Mouse (Mus musculus) forebrain, embryonic 15.5 days (tissue): ENCODE data around the gene Gm4707. TPM values are rescaled to one million over a fixed set of nuclear protein-coding genes. Genes with fewer than 3 reads are reported as not detected.
A peak's percentile ranks its signal among the peaks of the same experiment; 100 is the strongest.
"Not testable (repeated sequence)": the region's sequence is repeated elsewhere in the genome, so short reads cannot be mapped to it uniquely, and the experiment has no call there.

Experiments
- ATAC-seq: fragments of 200-750 bp; cut with Nextera tagmentation; replicated peaks from 2 replicates; pipeline ENCODE4 v1.8.0; 2017; ENCODE audit warnings: mild to moderate bottlenecking, moderate TSS enrichment, moderate library complexity
- H3K27ac ChIP-seq: fragments of 300-500 bp; sonication (generic); replicated peaks from 2 replicates; pipeline ENCODE4 v1.5.1; 2015; ENCODE audit warnings: mild to moderate bottlenecking, inconsistent platforms
- H3K27me3 ChIP-seq: fragments of 300-500 bp; sonication (generic); 2 replicates; pipeline ENCODE4 v1.6.1; 2015; ENCODE audit warnings: inconsistent platforms
- H3K36me3 ChIP-seq: fragments of 300-500 bp; sonication (generic); 2 replicates; pipeline ENCODE4 v1.6.1; 2015; ENCODE audit warnings: mild to moderate bottlenecking, inconsistent platforms
- H3K4me1 ChIP-seq: fragments of 300-500 bp; sonication (generic); 2 replicates; pipeline ENCODE4 v1.6.1; 2015; ENCODE audit warnings: inconsistent platforms
- H3K4me2 ChIP-seq: fragments of 300-500 bp; sonication (generic); replicated peaks from 2 replicates; pipeline ENCODE4 v1.6.1; 2015; ENCODE audit warnings: mild to moderate bottlenecking, inconsistent platforms
- H3K4me3 ChIP-seq: fragments of 300-500 bp; sonication (generic); 2 replicates; pipeline ENCODE4 v1.5.1; 2015; ENCODE audit warnings: mild to moderate bottlenecking, inconsistent platforms
- H3K9ac ChIP-seq: fragments of 300-500 bp; sonication (generic); replicated peaks from 2 replicates; pipeline ENCODE4 v1.6.1; 2015; ENCODE audit warnings: mild to moderate bottlenecking, inconsistent platforms
- H3K9me3 ChIP-seq: fragments of 300-500 bp; sonication (generic); 2 replicates; pipeline ENCODE4 v1.6.1; 2016; ENCODE audit warnings: inconsistent platforms
- WGBS: fragments of 180-500 bp; shearing (Covaris S2); methylation state at CpG from one replicate; pipeline ENCODE4 v1.1.7; 2015; ENCODE audit warnings: mixed read lengths; 5-methylcytosine and 5-hydroxymethylcytosine counted together
- polyA plus RNA-seq: library from polyadenylated mRNA; unstranded; fragments of >200 nt; fragmentation: Nextera tagmentation; extraction: Ambion mirVana; gene quantifications from 2 replicates; pipeline ENCODE4 v1.2.1, GENCODE M21; 2015

Gm4707 gene
- polyA plus RNA-seq, 1 experiment from 2014 or later = 3.4 TPM

DNA sequence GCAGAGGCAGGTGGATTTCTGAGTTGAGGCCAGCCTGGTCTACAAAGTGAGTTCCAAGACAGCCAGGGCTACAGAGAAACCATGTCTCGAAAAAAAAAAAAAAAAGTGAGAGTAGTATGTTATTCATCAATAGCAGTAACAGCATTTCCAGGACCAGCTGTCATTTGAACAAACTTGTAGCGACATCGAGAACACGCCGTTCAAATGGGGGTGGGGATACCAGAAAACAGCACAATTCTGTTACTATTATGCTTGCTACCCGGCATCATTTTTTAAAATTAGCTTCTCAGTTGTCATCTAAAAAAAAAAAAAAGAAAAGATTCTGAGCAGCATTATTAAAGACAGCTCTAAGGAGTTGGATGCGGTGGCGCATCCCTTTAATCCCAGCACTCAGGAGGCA is 17.8 kb upstream of the Gm4707 start:
- Histone ChIP-seq H3K9ac (no peak overlapping the region), H3K9me3 (no peaks in the 10 kb centered on the region), H3K4me3 (no peak overlapping the region), H3K4me1 (peaks cover 21% of the 10 kb centered on the region), H3K4me2 (no peak overlapping the region), H3K36me3 (no peaks in the 10 kb centered on the region), H3K27me3 (no peaks in the 10 kb centered on the region), H3K27ac (no peak overlapping the region)
- no peak for ATAC-seq
- WGBS = 94% methylated on average over 8 of the region's 8 CpGs

DNA sequence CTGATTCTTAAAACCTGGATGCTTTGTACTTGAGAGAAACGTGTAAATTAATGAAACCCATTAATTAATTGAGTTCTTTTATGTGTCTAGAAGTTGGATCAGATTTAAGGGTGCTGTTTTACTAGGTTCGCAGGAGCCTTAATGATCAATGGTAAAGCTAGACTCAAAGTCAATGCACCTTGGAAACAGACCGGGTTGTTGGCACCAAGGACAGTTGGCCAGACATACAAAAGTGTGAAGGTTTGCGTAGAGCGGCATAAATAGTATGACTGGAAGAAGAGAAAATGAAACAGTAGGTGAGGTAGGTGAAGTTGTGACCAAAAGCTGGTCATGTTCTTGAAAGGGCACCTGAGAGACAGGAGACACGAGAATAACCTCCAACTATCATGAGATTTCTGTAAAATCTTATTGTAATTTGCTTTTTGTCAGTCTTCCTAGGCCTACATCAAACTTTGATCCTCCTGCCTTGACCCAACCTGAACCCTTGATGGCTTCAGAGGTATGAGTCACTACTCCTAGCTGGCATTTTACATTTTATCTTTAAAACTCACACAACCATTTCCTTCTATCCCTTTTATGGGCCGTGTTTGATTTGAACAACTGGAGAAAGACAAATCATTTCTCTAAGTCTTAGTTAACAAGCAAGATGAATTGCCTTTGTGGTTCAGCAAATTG is 16.8 kb upstream of the Gm4707 start:
- no peak overlapping the region for H3K27ac ChIP-seq
- peak overlapping the region; percentile 85 for H3K9ac ChIP-seq
- H3K9me3 ChIP-seq = no peaks in the 10 kb centered on the region
- H3K4me1 ChIP-seq = peaks cover 26% of the 10 kb centered on the region
- ATAC-seq = no peak
- H3K36me3 ChIP-seq = no peaks in the 10 kb centered on the region
- no peaks in the 10 kb centered on the region for H3K27me3 ChIP-seq
- peak overlapping the region; percentile 98 for H3K4me3 ChIP-seq
- H3K4me2 ChIP-seq = peak overlapping the region; percentile 78
- WGBS = 67% methylated on average over 7 of the region's 7 CpGs

DNA sequence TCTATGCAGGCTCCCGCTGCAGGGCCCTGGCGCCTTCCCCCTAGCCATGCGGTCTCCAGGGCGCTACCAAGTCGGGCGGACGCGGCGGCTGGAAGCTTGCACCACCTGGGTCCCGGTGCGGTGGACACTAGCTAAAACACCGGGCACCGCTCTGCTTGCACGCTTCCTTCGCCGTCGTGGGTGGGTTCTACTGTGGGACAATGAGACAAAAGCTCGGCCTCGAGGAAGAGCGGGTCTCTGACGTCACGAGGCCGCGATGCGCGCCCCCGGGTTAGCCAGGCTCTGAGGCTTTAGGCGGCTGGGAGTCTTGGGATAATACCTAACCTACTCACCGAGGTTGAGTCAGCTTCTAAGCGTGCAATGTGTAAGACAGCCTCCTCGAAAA is 16.0 kb upstream of the Gm4707 start:
- peak overlapping the region; percentile 85 for H3K9ac ChIP-seq
- H3K27ac ChIP-seq = peak overlapping the region; percentile 98
- no peaks in the 10 kb centered on the region for H3K27me3 ChIP-seq
- H3K4me3 ChIP-seq = peak overlapping the region; percentile 98
- under 1% methylated on average over 31 of the region's 31 CpGs for WGBS
- no peaks in the 10 kb centered on the region for H3K36me3 ChIP-seq
- no peaks in the 10 kb centered on the region for H3K9me3 ChIP-seq
- peak; percentile 80 for ATAC-seq
- H3K4me1 ChIP-seq = peaks cover 28% of the 10 kb centered on the region
- peak overlapping the region; percentile 78 for H3K4me2 ChIP-seq

DNA sequence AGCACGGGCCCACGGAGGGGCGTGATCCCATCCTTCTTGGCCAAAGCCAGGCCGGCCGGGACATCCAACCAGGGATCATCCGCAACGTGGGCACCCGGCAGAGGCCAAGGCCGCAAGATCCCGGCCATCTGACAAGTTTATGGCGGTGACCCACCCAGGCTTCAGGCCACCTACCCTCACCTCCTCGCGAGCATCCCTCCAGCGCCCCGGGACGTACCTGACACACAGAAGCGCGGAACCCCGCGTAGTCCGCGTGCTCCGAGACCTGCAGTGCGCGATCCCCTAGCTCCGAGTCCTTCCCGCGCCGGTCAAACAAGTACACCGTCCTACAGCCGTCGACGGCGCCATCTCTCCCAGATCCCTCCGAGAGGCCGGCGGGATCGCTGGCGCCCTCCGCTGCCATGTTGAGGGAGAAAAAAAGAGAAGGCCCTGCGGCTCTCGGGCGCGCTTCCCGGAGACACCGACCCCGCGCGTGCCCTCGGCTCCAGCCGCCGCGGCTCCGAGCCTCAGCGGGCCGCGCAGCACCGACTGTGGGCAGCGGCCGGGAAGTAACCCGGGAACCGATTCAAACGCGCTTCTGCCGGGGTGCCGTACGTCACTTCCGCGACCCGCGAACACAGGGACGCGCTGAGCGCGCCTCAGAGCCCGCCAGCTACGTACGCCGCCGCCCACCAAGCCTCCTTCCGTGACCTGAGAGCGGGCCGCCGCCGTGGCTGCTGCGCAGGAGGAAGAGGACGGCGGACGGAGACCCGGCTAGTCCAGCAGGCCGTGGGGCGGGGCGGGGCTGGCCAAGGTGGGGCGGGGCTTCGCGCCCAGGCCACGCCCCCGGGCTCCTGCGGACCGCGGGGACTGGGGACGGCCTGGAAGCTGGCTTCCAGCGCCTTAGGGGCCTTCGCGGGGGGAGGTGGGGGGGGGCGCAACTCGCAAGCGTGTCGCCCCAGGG is 15.3 kb upstream of the Gm4707 start, which contains the start of gene Smchd1:
Gene Smchd1, minus strand, starts transcription at position 582 of the 943 bp plus-strand sequence.
- under 1% methylated on average over 85 of the region's 109 CpGs for WGBS
- Histone ChIP-seq H3K9me3 (no peaks in the 10 kb centered on the region), H3K4me2 (peak within 1 kb of the TSS; percentile 78), H3K4me1 (peaks cover 30% of the 10 kb centered on the region), H3K27me3 (no peaks in the 10 kb centered on the region), H3K36me3 (no peaks in the 10 kb centered on the region), H3K9ac (peak within 1 kb of the TSS; percentile 85), H3K4me3 (peak within 1 kb of the TSS; percentile 98), H3K27ac (peak within 1 kb of the TSS; percentile 98)
- ATAC-seq = peak; percentile 96

DNA sequence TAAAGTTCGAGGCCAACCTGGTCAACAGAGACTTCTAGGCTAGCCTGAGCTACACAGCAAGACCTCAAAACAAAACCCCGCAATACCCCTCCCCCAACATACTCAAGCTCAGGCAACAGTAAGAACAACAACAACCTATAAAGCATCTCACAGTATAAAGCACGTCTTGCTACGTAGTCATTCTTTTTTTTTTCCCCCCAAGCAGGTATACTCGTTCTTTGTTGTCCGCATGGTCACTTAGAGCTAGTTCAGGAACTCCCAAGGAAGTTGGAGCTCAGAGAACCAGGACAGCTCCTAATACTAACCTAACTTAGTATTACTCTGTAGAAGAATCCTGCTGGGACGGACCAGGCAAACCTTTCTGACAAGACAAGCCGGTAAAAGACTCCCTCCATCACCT is 14.4 kb upstream of the Gm4707 start:
- Histone ChIP-seq H3K27me3 (no peaks in the 10 kb centered on the region), H3K4me2 (peak overlapping the region; percentile 78), H3K4me1 (peaks cover 30% of the 10 kb centered on the region), H3K9me3 (no peaks in the 10 kb centered on the region), H3K4me3 (peak overlapping the region; percentile 98), H3K36me3 (no peaks in the 10 kb centered on the region), H3K9ac (peak overlapping the region; percentile 85), H3K27ac (no peak overlapping the region)
- WGBS = 15% methylated on average over 8 of the region's 8 CpGs
- ATAC-seq = no peak

DNA sequence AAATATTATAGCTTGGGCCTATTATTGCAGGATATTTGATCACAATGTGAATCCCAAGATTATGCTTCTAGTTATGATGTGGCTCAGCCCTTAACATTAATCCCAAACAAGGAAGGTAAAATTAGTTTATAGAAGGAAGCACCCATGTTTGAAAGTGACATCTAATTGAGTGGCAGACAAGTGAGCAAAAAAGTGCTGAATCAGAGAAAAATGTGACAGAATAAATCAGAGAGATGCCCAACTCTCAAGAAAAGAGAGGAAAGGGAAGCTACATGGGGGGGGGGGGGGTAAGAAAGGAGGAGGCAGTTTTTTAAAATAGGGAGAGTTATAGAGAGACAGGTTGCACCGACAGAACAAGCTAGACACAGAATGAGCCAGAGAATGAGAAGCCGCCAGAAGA is 11.5 kb upstream of the Gm4707 start:
- WGBS = 52% methylated on average over 2 of the region's 2 CpGs
- peaks cover 27% of the 10 kb centered on the region for H3K4me1 ChIP-seq
- H3K4me2 ChIP-seq = no peak overlapping the region
- no peaks in the 10 kb centered on the region for H3K36me3 ChIP-seq
- H3K27me3 ChIP-seq = no peaks in the 10 kb centered on the region
- H3K9ac ChIP-seq = no peak overlapping the region
- H3K9me3 ChIP-seq = no peaks in the 10 kb centered on the region
- H3K4me3 ChIP-seq = no peak overlapping the region
- ATAC-seq = no peak
- no peak overlapping the region for H3K27ac ChIP-seq

DNA sequence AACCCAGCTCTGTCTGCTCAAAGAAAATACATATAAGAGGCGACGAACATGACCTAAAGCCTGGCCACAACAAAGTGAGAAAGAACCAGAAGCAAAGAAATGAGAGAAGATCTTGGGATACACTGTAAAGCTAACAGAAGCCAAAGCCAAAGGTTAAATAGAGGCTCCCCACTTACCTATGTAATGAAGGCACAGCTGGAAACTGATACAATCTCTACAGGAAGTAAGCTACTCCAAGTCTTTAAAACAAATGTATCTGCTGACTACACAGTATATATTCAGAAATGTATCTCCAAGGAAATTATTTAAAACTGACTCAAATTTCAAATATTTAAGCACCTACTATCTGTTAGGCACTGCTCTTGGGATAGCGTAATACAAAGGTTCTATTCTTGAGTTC is 594 bp upstream of the Gm4707 start:
- Histone ChIP-seq H3K4me1 (no peaks in the 10 kb centered on the region), H3K27me3 (no peaks in the 10 kb centered on the region), H3K9ac (no peak overlapping the region), H3K9me3 (no peaks in the 10 kb centered on the region), H3K4me2 (no peak overlapping the region), H3K27ac (no peak overlapping the region), H3K36me3 (peaks cover 24% of the 10 kb centered on the region), H3K4me3 (no peak overlapping the region)
- 92% methylated on average over 3 of the region's 3 CpGs for WGBS
- ATAC-seq = no peak

DNA sequence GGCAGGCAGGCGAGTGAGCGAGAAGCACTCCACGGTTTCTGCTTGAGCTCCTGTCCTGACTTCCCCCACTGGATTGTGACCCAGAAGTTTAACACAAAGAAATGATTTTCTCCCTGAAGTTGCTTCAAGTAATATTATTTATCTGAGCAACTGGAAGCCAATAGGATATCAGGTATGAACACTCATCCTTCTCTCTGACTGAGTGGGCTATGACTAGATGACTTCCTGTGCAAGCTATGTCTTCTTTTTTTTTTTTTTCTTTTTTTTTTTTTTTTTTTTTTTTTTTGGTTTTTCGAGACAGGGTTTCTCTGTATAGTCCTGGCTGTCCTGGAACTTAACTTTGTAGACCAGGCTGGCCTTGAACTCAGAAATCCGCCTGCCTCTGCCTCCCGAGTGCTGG is 2.4 kb downstream of the Gm4707 start:
- H3K4me2 ChIP-seq, H3K27me3 ChIP-seq, H3K4me1 ChIP-seq, H3K9ac ChIP-seq, H3K9me3 ChIP-seq, H3K4me3 ChIP-seq, ATAC-seq, H3K27ac ChIP-seq: not testable (repeated sequence)
- 94% methylated on average over 6 of the region's 6 CpGs for WGBS
- peaks cover 20% of the 10 kb centered on the region; the same call in 1 of the 2 replicates for H3K36me3 ChIP-seq

DNA sequence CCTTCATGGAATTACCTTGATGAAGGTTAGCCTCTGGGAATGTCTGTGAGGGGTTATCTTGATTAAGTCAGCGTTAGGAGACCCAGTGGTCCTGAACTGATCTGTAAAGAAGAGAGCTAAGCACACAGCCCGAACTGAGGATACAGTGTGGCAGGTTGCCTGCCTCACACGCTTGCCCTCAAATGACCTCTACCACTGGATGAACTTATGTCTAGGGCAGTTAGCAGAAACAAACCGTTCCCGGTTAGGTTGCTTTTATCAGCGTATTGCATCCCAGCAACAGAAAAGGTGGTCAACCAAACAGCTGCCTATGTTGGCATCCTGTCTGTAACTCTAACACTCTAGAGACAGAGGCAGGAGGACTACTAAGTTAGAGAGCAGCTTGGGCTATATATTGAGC is 14.5 kb downstream of the Gm4707 start:
- Histone ChIP-seq H3K4me2 (no peak overlapping the region), H3K9me3 (no peaks in the 10 kb centered on the region), H3K36me3 (peaks cover 26% of the 10 kb centered on the region), H3K9ac (no peak overlapping the region), H3K4me3 (no peak overlapping the region), H3K4me1 (no peaks in the 10 kb centered on the region), H3K27ac (no peak overlapping the region), H3K27me3 (no peaks in the 10 kb centered on the region)
- 94% methylated on average over 6 of the region's 6 CpGs for WGBS
- no peak for ATAC-seq

DNA sequence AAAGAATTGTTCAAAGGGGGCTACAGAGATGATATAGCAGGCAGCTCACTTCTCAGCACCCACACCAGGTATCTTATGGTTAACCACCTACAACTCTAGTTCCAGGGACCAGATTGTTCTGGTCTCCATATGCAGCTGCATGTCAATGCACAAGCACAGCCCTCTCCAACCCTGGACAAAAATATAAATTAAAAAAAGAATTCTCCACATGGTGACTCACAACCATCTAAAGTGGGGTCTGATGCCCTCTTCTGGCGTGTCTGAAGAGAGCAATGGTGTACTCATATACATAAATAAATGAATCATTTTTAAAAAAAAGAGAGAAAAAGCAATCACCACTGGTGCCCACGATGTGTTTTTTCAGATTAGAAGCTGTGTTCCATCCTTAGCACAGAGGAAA is 15.0 kb downstream of the Gm4707 start:
- H3K27me3 ChIP-seq = no peaks in the 10 kb centered on the region
- H3K4me2 ChIP-seq = no peak overlapping the region
- H3K27ac ChIP-seq = no peak overlapping the region
- H3K4me3 ChIP-seq = no peak overlapping the region
- peaks cover 26% of the 10 kb centered on the region for H3K36me3 ChIP-seq
- no peaks in the 10 kb centered on the region for H3K4me1 ChIP-seq
- no peaks in the 10 kb centered on the region for H3K9me3 ChIP-seq
- H3K9ac ChIP-seq = no peak overlapping the region
- 84% methylated on average over 2 of the region's 2 CpGs for WGBS
- no peak for ATAC-seq

DNA sequence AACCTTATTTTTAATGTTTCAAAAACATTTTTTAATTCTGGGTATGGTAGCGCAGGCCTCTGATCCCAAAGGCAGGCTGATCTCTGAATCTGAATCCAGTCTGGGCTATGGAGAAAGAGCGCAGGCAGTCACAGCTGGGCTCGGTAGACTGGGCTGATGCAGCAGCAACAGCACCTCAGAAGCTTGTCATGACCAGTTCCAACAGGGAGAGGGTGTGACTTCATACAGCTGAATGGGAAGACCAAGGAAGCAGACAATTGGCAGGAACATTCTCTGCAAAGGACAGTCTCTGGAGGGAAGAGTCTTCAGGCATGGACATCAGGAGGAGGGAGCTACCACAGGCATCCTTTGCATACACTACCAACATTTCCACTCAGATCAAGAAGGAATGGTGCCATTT is 15.6 kb downstream of the Gm4707 start:
- no peaks in the 10 kb centered on the region for H3K4me1 ChIP-seq
- peaks cover 26% of the 10 kb centered on the region for H3K36me3 ChIP-seq
- no peak overlapping the region for H3K27ac ChIP-seq
- no peak overlapping the region for H3K9ac ChIP-seq
- H3K4me2 ChIP-seq = no peak overlapping the region
- no peaks in the 10 kb centered on the region for H3K9me3 ChIP-seq
- no peaks in the 10 kb centered on the region for H3K27me3 ChIP-seq
- WGBS = 93% methylated on average over 3 of the region's 3 CpGs
- no peak for ATAC-seq
- H3K4me3 ChIP-seq = no peak overlapping the region

DNA sequence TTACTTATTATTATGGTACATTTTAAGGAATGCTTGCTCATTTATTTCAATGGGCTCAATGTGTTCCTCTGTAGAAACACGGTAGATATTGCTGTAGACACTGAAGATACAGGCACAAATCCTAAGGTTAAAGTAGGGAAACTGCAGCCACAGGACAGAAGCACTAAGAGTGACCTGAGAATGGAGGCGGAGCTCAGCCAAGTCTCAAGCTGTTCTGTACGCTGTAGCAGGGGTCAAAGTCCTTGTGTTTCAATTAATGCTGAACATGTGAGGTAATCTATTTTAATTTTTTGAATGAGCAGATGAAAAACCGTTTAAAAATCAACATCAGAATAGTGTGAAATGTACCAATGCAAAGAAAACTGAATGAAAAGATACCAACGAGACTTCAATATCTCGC is 16.4 kb downstream of the Gm4707 start:
- no peaks in the 10 kb centered on the region for H3K9me3 ChIP-seq
- peaks cover 23% of the 10 kb centered on the region for H3K36me3 ChIP-seq
- no peaks in the 10 kb centered on the region for H3K4me1 ChIP-seq
- no peak for ATAC-seq
- no peak overlapping the region for H3K4me3 ChIP-seq
- no peaks in the 10 kb centered on the region for H3K27me3 ChIP-seq
- no peak overlapping the region for H3K9ac ChIP-seq
- 90% methylated on average over 6 of the region's 6 CpGs for WGBS
- no peak overlapping the region for H3K4me2 ChIP-seq
- no peak overlapping the region for H3K27ac ChIP-seq
